Mouse (Mus musculus) lung, postnatal 36 days (tissue): ENCODE measurements around the gene Asic2.
A peak's percentile ranks its signal among the peaks of the same experiment; 100 is the strongest.

Experiments used
- DNase-seq: peaks from one replicate; pipeline ENCODE4 v3.0.0; 2022; ENCODE audit warnings: mixed read lengths

Asic2 gene

GRCm38 (mm10) chr11:81152460-81153160, 815.6 kb downstream of the Asic2 start:
- no peak for DNase-seq

DNA sequence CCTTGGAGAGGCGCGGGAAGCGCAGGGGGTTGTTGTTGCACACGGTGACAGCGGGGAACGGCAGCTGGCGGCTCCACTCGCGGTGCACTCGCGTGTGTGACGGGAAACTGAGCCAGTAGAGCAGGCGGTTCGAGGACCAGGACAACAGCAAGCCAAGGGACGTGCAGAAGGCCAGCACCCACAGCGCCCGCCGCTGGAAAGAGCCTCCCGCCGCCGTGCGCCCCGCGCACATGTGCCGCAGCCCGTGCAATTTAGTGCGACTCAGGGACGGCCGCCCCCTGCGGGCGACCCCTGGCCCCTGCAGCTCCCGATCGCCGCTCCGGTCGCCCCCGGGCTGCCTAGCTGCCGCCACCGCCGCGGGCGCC, 816.3 kb downstream of the Asic2 start:
- DNase-seq: no peak

GRCm38 (mm10) chr11:81151286-81152020, 816.8 kb downstream of the Asic2 start:
- DNase-seq: no peak

DNA sequence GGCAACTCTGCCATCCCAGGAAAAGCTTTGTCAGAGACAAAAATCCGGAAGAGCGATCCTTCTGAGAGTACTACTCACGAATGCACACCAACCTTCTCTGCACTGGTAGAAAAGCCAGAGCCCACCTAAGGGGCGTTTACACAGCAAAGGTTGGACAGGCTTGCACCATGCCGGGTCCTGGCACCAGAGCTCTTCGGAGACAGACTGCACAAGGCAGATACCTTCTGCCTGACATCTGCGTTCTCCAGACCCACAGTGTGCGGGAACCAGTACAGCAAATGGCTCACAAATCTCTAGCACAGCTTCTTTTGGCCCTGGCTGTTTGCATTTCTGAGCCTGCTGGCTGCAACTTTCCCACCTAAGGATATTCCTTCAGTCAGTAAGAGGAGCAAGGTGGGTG, 817.6 kb downstream of the Asic2 start:
- no peak for DNase-seq

DNA sequence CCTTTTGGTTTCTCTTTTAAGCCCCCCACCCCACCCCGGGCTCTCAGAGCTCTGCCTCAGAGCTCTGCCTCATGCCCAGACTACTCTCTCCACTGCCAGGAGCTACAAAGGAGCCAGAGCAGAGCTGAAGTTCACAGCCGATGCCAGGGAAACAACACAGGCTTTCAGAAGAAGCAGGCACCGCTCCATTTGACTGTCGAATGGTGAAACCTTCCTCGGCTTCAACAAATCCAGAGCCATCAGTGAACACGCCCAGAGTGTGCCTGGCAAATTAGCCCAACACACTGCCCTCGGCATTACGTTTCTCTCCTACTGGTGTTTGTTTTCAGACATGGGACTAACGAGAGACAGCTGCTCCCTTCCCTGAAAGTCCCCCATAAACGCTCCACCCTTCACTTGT, 819.8 kb downstream of the Asic2 start:
- no peak for DNase-seq

GRCm38 (mm10) chr11:81146574-81147157, 821.6 kb downstream of the Asic2 start:
- DNase-seq: no peak

DNA sequence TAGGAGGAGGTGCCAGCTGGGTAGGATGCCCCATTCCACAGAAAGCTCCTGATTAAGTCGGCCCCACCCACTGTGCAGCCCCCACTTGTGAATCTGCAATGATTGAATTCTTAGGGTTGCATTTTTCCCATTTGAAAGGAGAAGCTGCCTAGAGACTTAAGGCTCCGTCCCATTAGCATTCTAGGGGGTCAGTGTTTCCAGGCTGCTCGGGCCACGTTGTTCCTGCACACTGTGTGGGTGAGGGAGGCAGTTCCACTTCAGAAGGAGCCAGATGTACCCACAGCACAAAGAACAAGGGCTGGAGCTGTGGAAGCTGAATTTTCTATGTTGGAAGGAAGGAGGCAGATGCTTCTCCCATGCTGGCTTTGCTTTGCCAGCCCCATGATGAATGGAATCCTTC, 833.1 kb downstream of the Asic2 start:
- DNase-seq: no peak

- no peak for DNase-seq
These were observed 834.3 kb downstream of the Asic2 start for GRCm38 (mm10) chr11:81133950-81134349.

DNA sequence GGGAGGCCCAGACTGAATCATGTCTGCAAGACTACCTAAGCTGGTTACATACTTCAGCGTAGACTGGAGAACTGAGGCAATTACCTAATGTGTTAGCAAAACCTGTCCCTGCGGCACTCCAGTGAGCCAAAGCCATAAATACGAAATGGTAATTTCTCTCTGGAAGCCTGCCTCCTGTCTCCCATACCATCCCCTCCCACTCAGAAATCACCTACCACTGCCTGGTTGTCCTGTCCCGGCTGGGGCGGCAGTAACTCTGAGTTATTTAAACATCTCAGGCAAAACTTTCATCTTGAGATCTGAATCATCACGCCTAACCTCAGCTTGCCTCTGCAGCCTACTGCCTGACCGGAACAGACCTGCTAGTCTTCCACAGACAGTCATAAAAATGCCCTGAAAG, 835.6 kb downstream of the Asic2 start:
- DNase-seq: no peak

- no peak for DNase-seq
These were observed 843.9 kb downstream of the Asic2 start for GRCm38 (mm10) chr11:81124363-81124762.

- DNase-seq: no peak
These were observed 848.2 kb downstream of the Asic2 start for GRCm38 (mm10) chr11:81120024-81120576.

DNA sequence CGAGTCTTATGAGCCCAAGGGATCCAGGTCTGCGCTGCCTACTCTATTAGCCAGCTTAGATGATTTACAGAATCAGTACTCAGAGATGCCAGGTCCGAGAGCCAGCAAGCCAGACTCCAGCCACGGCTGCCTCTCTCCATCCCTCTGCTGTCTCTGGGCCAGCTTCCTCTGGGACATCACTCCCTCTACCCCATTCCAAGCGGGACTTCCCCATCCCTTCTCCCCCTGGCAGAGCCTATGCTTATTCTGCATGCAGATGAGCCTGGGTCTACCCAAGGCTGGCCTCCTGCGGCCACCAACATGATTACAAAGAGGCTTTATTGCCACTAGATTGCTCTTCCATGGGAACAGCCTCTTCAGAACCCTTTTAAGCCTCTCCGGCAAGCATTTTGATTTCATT, 850.2 kb downstream of the Asic2 start:
- no peak for DNase-seq

- DNase-seq: peak; percentile 41
These were observed 852.6 kb downstream of the Asic2 start for GRCm38 (mm10) chr11:81115666-81116065.

- no peak for DNase-seq
These were observed 856.6 kb downstream of the Asic2 start for GRCm38 (mm10) chr11:81111626-81112025.

GRCm38 (mm10) chr11:81110049-81110448, 858.2 kb downstream of the Asic2 start:
- no peak for DNase-seq

DNA sequence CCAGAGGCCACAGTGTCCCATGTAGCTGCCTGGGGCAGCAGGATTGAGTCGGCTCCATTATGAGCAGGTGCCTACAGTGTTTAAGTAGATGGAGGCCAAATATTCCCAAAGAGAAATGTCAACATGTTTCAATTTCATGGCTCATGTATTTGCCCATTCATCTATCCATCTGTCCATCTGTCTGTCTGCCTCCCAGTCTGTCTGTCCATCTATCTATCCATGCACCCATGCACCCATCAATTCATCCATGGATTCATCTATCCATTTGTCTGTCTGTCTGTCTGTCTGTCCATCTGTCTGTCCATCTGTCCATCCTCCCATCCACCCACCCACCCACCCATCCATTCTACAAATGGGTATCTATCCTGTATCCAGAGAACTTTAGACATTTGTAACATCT, 861.3 kb downstream of the Asic2 start:
- DNase-seq: no peak

GRCm38 (mm10) chr11:81100829-81101228, 867.4 kb downstream of the Asic2 start:
- no peak for DNase-seq

DNA sequence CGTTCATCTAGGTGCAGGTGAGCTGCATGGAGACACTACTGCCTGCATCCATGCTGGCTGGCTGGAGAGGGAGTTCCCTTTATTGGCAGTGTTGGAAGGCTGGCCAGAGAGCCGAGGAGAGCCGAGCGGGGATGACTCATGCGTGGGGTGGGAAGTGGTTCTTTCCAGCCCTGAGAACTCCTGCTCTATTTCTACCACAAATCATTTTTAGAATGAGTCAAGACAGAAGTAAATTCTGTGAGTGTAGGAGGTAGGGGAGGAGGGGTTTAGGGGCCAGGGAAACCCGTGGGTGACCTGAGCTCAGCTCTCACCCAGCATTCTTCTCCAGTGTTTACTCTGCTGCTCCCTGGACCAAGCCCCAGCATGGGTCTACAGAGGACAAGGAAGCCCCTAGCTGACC, 872.2 kb downstream of the Asic2 start:
- peak; percentile 21 for DNase-seq

GRCm38 (mm10) chr11:81094581-81094980, 873.7 kb downstream of the Asic2 start:
- no peak for DNase-seq

GRCm38 (mm10) chr11:81092161-81092560, 876.1 kb downstream of the Asic2 start:
- DNase-seq: no peak

DNA sequence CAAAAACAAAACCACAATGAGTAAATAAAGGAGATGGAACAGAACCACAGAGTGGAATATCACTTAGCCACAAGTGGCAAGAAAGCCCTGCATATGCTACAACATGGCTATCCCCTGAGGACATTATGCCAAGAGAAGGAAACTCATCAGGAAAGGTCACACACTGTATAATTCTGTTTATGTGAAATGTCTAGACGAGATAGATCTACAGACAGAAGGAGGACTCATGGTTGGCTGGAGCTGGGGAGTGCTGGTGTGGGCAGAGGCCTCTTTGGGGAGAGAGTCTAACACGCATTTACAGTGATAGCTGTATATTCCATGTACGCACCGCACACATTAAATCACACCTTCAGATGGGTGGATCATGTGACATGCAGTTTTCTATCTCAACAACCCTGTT, 884.4 kb downstream of the Asic2 start:
- no peak for DNase-seq

GRCm38 (mm10) chr11:81080076-81080805, 888.0 kb downstream of the Asic2 start:
- DNase-seq: peak; percentile 24

DNA sequence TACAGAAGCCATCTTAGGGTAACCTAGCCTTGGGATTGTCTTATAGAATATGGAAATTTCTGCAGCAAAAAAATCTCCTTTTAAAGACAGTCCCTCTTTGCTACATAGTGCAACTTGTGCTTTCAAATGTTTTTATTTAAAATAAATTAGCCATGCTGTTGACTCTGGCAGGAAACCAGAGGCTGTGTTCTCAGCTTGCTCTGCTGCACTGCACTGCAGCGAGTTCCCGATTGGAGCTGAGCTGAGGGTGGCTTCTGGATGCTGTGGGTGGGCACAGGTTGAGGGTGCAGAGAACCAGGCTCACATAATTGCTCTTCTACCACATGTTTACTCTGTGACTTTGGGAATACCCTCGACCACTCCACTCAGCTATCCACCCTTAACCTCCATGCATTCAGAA, 889.0 kb downstream of the Asic2 start:
- DNase-seq: no peak
